Mouse (Mus musculus) forebrain, embryonic 14.5 days (tissue): ENCODE measurements around the gene Fam186a. TPM values are rescaled to one million over a fixed set of nuclear protein-coding genes. Genes with fewer than 3 reads are reported as not detected.

Source experiments
- ATAC-seq: fragments of 200-750 bp; cut with Nextera tagmentation; 2 replicates; pipeline ENCODE4 v1.8.0; 2017; ENCODE audit warnings: mild to moderate bottlenecking, moderate library complexity
- DNase-seq: peaks from one replicate; pipeline ENCODE4 v3.0.0-alpha.2; 2015; ENCODE audit warnings: low spot score
- H3K27ac ChIP-seq: fragments of 300-500 bp; sonication (generic); 2 replicates; pipeline ENCODE4 v1.5.1; 2014; ENCODE audit warnings: low read depth, mild to moderate bottlenecking, control low read depth, low read length, moderate library complexity
- H3K27me3 ChIP-seq: fragments of 300-500 bp; sonication (generic); replicated peaks from 2 replicates; pipeline ENCODE4 v1.6.1; 2014; ENCODE audit warnings: low read length, control low read depth, mixed read lengths; ENCODE audit not compliant: control insufficient read depth, insufficient read depth
- H3K36me3 ChIP-seq: fragments of 300-500 bp; sonication (generic); 2 replicates; pipeline ENCODE4 v1.6.1; 2014; ENCODE audit warnings: low read length, control low read depth; ENCODE audit not compliant: control insufficient read depth, insufficient read depth
- H3K4me1 ChIP-seq: fragments of 300-500 bp; sonication (generic); 2 replicates; pipeline ENCODE4 v1.6.1; 2014; ENCODE audit warnings: antibody characterized with exemption, low read length, control low read depth; ENCODE audit not compliant: control insufficient read depth, insufficient read depth
- H3K4me2 ChIP-seq: fragments of 300-500 bp; sonication (generic); 2 replicates; pipeline ENCODE4 v1.6.1; 2014; ENCODE audit warnings: mild to moderate bottlenecking, control low read depth, low read length
- H3K4me3 ChIP-seq: fragments of 300-500 bp; sonication (generic); 2 replicates; pipeline ENCODE4 v1.5.1; 2014; ENCODE audit warnings: low read depth, low read length, control low read depth
- H3K9ac ChIP-seq: fragments of 300-500 bp; sonication (generic); 2 replicates; pipeline ENCODE4 v1.6.1; 2014; ENCODE audit warnings: mild to moderate bottlenecking, low read length, control low read depth, moderate library complexity
- H3K9me3 ChIP-seq: fragments of 300-500 bp; sonication (generic); replicated peaks from 2 replicates; pipeline ENCODE4 v1.6.1; 2016; ENCODE audit warnings: low read length, control low read depth, mixed read lengths; ENCODE audit not compliant: control insufficient read depth
- WGBS: fragments of 180-500 bp; shearing (Covaris S2); extraction: QIAGEN DNeasy Blood & Tissue Kit; methylation state at CpG from one replicate; pipeline ENCODE4 v1.1.7; 2014; 5-methylcytosine and 5-hydroxymethylcytosine counted together
- polyA plus RNA-seq: library from polyadenylated mRNA; unstranded; fragments of >200 nt; fragmentation: Nextera tagmentation; extraction: Ambion mirVana; gene quantifications from 2 replicates; pipeline ENCODE4 v1.2.1, GENCODE M21; 2014

Fam186a gene
- polyA plus RNA-seq, 1 experiment from 2014 or later = not detected

GRCm38 (mm10) chr15:99940426-99940825 lies 26.4 kb downstream of the Fam186a start:
- 14% methylated on average over 2 of the region's 2 CpGs for WGBS
- Histone ChIP-seq H3K9me3 (no peaks in the 10 kb centered on the region), H3K27ac (no peak overlapping the region), H3K9ac (no peak overlapping the region), H3K36me3 (no peaks in the 10 kb centered on the region), H3K4me2 (no peak overlapping the region), H3K27me3 (no peaks in the 10 kb centered on the region), H3K4me1 (no peaks in the 10 kb centered on the region), H3K4me3 (no peak overlapping the region)
- ATAC-seq (no peak), DNase-seq (peak; percentile 19)

- Histone ChIP-seq H3K9me3 (no peaks in the 10 kb centered on the region), H3K4me2 (no peak overlapping the region), H3K9ac (no peak overlapping the region), H3K27ac (no peak overlapping the region), H3K36me3 (no peaks in the 10 kb centered on the region), H3K4me3 (no peak overlapping the region), H3K4me1 (no peaks in the 10 kb centered on the region), H3K27me3 (no peaks in the 10 kb centered on the region)
- no peak for ATAC-seq
- 95% methylated on average over 8 of the region's 8 CpGs for WGBS
- DNase-seq = no peak
Measured at GRCm38 (mm10) chr15:99937841-99938240, 29.0 kb downstream of the Fam186a start.

DNA sequence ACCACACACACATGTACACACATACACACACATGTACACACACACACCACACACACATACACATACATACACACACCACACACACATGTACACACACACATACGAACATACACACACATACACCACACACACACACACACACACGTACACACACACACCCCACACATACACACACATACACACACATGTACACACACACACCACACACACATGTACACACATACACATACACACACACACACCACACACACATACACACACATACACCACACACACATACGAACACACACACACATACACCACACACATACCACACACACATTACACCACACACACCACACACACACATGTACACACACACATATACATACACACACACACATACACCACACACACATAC lies 30.2 kb downstream of the Fam186a start:
- Histone ChIP-seq H3K4me1 (no peaks in the 10 kb centered on the region), H3K9ac (no peak overlapping the region), H3K9me3 (no peaks in the 10 kb centered on the region), H3K27me3 (no peaks in the 10 kb centered on the region), H3K27ac (no peak overlapping the region), H3K4me3 (no peak overlapping the region), H3K36me3 (no peaks in the 10 kb centered on the region), H3K4me2 (no peak overlapping the region)
- DNase-seq (no peak), ATAC-seq (no peak)
- WGBS = 95% methylated on average over 3 of the region's 3 CpGs

DNA sequence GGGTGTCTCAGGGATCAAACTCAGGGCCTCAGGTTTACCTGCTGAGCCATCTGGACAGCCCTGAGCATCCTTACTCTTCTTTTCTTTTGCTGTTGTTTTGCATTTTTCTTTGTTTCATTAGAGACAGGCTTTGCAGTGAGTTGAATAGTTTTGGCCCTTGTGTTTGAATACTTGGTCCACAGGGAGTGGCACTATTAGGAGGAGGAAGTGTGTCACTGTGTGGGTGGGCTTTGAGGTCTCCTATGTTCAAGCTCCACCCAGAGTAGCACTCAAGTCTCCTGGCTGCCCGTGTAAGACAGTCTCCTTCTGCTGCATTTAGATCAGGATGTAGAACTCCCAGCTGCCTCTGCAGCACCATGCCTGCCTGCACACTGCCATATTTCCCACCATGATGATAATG lies 32.4 kb downstream of the Fam186a start:
- H3K9ac ChIP-seq = no peak overlapping the region
- no peak overlapping the region for H3K4me2 ChIP-seq
- 42% methylated on average over 1 of the region's 1 CpGs for WGBS
- no peaks in the 10 kb centered on the region for H3K4me1 ChIP-seq
- ATAC-seq = no peak
- DNase-seq = no peak
- no peaks in the 10 kb centered on the region for H3K27me3 ChIP-seq
- H3K9me3 ChIP-seq = no peaks in the 10 kb centered on the region
- H3K4me3 ChIP-seq = no peak overlapping the region
- H3K27ac ChIP-seq = no peak overlapping the region
- H3K36me3 ChIP-seq = no peaks in the 10 kb centered on the region

DNA sequence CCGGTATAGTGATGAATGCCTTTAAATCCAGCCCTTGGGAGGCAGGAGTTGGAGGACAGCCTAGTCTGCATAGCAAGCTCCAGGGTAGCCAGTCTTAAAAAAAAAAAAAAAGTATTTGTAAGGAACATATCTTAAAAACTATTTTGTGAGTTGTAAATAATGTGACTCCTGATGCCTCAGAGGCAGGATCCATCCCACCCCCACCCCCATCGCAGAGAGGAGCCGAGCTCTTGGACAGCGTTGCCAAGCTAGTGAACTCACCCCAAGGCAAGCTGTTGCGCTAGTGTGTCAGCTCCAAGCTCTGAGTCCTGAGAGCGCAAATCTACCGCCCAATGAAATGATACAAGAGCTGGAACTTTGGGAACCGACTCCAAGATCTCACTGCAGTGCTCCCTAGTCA lies 35.6 kb downstream of the Fam186a start:
- Histone ChIP-seq H3K4me3 (no peak overlapping the region), H3K27ac (no peak overlapping the region), H3K9ac (no peak overlapping the region), H3K4me1 (no peaks in the 10 kb centered on the region), H3K36me3 (no peaks in the 10 kb centered on the region), H3K9me3 (no peaks in the 10 kb centered on the region), H3K27me3 (no peaks in the 10 kb centered on the region), H3K4me2 (no peak overlapping the region)
- WGBS = 85% methylated on average over 8 of the region's 8 CpGs
- DNase-seq (no peak), ATAC-seq (no peak)

DNA sequence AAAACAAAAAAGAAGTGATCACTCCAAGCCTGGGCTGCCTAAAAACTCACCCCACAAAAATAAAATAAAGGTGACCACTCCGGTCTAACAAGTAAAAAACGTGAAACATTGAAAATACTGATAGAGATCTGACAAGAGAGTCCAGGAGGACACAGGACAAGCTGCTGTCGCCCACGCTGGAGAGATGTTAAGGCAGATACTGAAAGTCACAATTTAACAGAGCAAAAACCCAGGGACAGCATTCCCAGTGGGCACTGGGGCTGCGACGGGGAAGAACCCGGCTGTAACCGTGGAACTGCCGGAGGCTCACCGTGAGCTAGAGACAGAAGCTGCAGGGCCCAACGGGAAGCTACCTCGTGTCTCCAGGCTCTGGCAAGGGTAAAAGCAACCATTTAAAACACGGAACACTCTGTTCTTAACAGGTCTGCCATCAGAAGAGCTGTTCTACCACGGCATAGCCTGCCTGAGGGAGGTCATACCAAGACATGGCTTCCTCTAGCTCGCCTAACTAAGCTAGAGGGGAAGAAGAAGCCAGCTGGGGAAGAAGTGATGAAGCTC lies 47.2 kb downstream of the Fam186a start:
- ATAC-seq = no peak
- Histone ChIP-seq H3K4me1 (no peaks in the 10 kb centered on the region), H3K9ac (no peak overlapping the region), H3K36me3 (no peaks in the 10 kb centered on the region), H3K4me2 (no peak overlapping the region), H3K27me3 (no peaks in the 10 kb centered on the region), H3K9me3 (no peaks in the 10 kb centered on the region), H3K4me3 (no peak overlapping the region), H3K27ac (no peak overlapping the region)
- DNase-seq = no peak
- WGBS = 89% methylated on average over 15 of the region's 15 CpGs

DNA sequence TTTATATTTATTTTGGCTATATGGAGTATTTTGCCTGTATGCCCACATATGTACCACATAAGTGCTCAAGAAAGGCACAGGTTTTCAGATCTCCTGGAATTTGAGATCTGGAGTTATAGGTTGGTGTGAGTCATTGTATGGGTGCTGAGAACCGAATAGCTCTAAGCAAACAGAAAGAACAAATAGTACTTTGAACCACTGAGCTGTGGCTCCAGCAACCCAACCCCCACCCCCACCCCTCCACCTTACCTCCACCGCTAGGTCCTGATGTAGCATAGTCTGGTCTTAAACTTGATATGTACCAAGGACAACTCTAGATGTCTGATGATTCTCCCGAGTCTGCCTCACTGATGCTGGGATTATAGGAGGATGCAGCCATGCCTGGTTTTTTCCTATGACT lies 49.6 kb downstream of the Fam186a start:
- H3K9ac ChIP-seq = no peak overlapping the region
- H3K9me3 ChIP-seq = no peaks in the 10 kb centered on the region
- WGBS = 89% methylated on average over 3 of the region's 3 CpGs
- ATAC-seq (no peak), DNase-seq (no peak)
- no peak overlapping the region for H3K4me2 ChIP-seq
- H3K27ac ChIP-seq = no peak overlapping the region
- H3K36me3 ChIP-seq = no peaks in the 10 kb centered on the region
- H3K4me3 ChIP-seq = no peak overlapping the region
- H3K4me1 ChIP-seq = no peaks in the 10 kb centered on the region
- H3K27me3 ChIP-seq = no peaks in the 10 kb centered on the region

GRCm38 (mm10) chr15:99914613-99915012 lies 52.2 kb downstream of the Fam186a start:
- ATAC-seq (no peak), DNase-seq (no peak)
- 75% methylated on average over 5 of the region's 5 CpGs for WGBS
- no peak overlapping the region for H3K4me3 ChIP-seq
- no peaks in the 10 kb centered on the region for H3K4me1 ChIP-seq
- no peak overlapping the region for H3K4me2 ChIP-seq
- H3K27me3 ChIP-seq = no peaks in the 10 kb centered on the region
- no peak overlapping the region for H3K27ac ChIP-seq
- no peak overlapping the region for H3K9ac ChIP-seq
- H3K36me3 ChIP-seq = no peaks in the 10 kb centered on the region
- no peaks in the 10 kb centered on the region for H3K9me3 ChIP-seq

- H3K27me3 ChIP-seq = no peaks in the 10 kb centered on the region
- H3K9me3 ChIP-seq = no peaks in the 10 kb centered on the region
- H3K4me1 ChIP-seq = no peaks in the 10 kb centered on the region
- ATAC-seq (no peak), DNase-seq (no peak)
- no peak overlapping the region for H3K9ac ChIP-seq
- no peak overlapping the region for H3K4me3 ChIP-seq
- no peak overlapping the region for H3K27ac ChIP-seq
- 92% methylated on average over 4 of the region's 4 CpGs for WGBS
- H3K4me2 ChIP-seq = no peak overlapping the region
- H3K36me3 ChIP-seq = no peaks in the 10 kb centered on the region
Measured at GRCm38 (mm10) chr15:99911785-99912184, 55.1 kb downstream of the Fam186a start.
